Mouse (Mus musculus) retina, adult 2 months (tissue): ENCODE data around the gene Atl3.
A peak's percentile ranks its signal among the peaks of the same experiment; 100 is the strongest.

Experiments
- DNase-seq: peaks from one replicate; pipeline ENCODE4 v3.0.0-alpha.2; 2012; ENCODE audit warnings: low read depth, low spot score

The Atl3 gene

DNA sequence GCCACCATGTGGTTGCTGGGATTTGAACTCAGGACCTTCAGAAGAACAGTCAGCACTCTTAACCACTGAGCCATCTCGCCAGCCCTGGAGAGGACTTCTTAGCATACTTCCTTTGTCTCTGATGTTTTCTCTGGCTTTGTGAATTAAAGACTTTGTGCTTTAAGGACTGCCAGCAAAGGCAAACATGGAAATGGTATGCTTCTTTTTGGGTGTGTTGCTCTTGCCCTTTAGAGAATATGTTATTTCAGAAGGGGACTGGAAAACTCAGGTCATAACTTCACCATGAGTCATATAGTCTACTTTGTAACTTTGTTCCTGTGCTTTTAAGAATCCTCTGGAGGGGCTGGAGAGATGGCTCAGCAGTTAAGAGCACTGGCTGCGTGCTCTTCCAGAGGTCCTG, 5.0 kb downstream of the Atl3 start:
- DNase-seq: no peak

DNA sequence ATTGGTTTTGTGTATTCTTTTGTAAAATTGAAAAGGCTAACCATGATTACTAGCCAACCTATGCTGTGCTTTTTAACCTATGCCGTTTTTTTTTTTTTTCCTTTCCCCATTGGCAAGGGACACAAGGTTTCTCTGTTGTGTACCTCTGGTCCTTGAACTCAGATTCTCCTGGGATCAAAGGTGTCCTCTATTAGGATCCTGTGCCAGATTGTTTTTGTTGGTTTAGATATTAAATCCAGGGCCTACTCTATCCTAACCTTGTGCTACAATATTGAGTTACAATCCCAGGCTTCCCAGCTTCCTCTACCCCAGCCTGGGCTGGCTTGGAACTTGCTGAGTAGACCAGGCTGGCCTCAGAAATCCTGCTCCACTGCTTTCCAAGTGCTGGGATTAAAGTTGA, 6.9 kb downstream of the Atl3 start:
- no peak for DNase-seq

DNA sequence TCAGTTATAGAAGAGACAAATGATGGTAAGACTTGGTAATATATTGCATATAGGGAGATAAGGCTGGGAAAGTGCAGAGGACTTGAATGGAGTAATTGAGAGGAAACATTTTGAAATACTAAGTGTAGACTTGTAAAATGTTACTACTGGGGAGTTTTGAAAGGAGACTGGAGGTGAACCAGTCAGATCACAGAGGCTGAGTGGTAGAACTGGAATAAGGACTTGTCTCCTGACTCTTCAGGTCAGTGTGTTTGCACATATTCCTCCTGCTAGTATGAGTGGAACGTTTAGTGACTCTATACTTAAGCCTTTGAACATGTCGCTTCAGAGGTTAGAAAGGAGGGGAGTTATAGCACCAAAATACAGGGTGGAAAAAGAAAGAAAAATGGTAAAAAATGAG, 8.6 kb downstream of the Atl3 start:
- DNase-seq: no peak

DNA sequence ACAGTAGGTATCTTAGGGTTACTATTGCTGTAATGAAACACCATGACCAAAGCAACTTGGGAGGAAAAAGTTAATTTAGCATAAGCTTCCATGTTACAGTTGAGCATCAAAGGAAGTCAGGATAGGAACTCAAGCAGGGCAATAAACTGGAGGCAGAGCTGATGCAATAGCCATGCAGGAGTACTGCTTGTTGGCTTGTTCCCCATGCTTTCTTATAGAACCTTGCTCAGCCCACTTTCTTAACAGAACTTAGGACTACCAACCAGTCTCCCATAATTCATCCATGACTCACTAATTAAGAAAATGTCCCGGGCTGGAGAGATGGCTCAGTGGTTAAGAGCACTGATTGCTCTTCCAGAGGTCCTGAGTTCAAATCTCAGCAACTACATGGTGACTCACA, 12.5 kb downstream of the Atl3 start:
- DNase-seq: no peak

GRCm38 (mm10) chr19:7508026-7508425, 14.2 kb downstream of the Atl3 start:
- DNase-seq: no peak

DNA sequence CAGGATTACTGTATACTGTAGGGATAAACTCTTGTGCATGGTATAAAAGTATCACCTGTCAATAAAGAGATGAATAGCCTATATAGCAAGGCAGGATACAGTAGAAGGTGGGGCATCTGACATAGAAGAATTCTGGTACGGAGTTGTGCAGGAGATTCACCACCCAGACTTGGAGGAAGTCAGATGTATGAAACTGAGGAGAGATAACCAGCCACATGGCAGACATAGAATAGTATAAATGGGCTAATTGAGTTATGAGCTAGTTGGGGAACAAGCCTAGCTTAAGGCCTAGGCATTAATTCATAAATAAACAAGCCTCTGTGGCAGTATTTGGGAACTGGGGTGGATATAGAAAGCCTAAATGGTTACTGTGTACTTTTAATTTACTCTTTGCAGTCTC, 22.6 kb downstream of the Atl3 start:
- no peak for DNase-seq

DNA sequence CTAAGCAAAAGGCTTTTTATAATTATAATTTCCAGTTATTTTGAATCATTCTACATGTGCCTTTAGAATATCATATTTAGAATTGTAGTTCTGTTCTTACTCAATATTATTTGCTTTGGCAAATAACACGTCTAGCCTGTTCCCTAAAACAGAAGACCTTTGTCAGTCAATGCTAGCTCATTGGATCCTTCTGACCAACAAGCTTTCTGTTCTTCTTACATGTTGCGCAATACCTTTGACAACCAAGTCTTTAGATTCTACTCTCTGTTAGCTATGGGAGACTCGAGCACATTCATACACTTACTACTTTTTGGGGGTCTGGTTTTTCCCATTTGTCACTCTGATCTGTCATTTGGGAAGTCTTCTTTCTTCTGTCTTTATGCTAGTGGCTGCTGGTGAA, 27.8 kb downstream of the Atl3 start:
- DNase-seq: no peak

- DNase-seq: no peak
These were observed 29.0 kb downstream of the Atl3 start for GRCm38 (mm10) chr19:7522856-7523255.

GRCm38 (mm10) chr19:7523292-7523691, 29.5 kb downstream of the Atl3 start:
- no peak for DNase-seq

GRCm38 (mm10) chr19:7523781-7524180, 29.9 kb downstream of the Atl3 start:
- DNase-seq: no peak

GRCm38 (mm10) chr19:7524879-7525278, 31.0 kb downstream of the Atl3 start:
- DNase-seq: no peak

- DNase-seq: peak; percentile 23
These were observed 35.0 kb downstream of the Atl3 start for GRCm38 (mm10) chr19:7528639-7529428.

DNA sequence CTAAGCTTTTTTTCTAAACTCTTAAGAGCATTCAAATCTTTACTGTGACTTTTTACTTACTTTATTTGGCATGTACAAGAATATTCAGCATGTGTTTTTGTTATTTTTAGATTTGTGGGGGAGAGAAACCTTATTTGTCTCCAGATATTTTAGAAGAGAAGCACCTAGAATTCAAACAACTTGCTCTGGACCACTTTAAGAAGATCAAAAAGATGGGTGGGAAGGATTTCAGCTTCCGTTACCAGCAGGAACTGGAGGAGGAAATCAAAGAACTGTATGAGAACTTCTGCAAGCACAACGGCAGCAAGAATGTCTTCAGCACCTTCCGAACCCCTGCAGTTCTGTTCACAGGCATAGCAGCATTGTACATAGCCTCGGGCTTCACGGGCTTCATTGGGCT, 38.1 kb downstream of the Atl3 start:
- no peak for DNase-seq

DNA sequence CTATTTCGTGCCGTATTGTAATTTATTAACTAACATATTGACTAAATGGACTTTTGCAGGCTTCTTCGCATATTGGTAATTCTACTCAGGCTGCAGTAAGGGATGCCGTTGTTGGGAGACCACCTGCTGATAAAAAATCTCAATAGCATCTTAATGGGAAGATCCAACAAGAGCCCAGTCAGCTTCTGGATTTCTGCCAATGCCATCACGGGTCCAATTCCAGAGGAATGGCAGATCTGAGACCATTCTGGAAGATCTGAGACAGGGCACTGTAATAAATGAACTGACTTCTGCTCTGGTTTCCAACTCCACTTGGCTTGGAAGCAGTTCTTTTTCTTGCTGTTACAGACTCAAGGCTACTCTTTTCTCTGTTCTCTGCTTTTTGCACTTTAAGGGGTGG, 40.1 kb downstream of the Atl3 start:
- no peak for DNase-seq

- DNase-seq: no peak
These were observed 55.1 kb downstream of the Atl3 start for GRCm38 (mm10) chr19:7548924-7549323.

- DNase-seq: no peak
These were observed 57.9 kb downstream of the Atl3 start for GRCm38 (mm10) chr19:7551550-7552300.

GRCm38 (mm10) chr19:7552301-7552673, 58.4 kb downstream of the Atl3 start:
- no peak for DNase-seq

GRCm38 (mm10) chr19:7553441-7553840, 59.6 kb downstream of the Atl3 start:
- no peak for DNase-seq

DNA sequence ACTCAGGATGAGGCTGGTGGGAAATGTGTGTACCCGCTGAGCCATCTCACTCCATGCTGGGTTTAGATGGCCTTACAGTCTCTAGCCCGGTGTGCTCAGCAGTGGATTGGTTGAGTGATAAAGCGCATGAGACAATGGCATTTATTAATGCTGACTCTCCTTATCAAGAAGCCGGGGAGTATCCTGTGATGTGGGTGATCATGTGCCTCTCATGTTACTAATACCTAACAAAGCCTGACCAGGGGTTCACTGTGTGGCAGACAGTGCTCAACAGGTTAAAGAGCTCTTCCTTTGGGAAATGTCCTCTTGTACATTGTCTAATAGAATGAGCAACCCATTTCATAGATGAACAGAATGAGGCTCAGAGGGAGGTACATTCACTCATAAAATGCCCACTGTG, 61.0 kb downstream of the Atl3 start:
- DNase-seq: no peak

DNA sequence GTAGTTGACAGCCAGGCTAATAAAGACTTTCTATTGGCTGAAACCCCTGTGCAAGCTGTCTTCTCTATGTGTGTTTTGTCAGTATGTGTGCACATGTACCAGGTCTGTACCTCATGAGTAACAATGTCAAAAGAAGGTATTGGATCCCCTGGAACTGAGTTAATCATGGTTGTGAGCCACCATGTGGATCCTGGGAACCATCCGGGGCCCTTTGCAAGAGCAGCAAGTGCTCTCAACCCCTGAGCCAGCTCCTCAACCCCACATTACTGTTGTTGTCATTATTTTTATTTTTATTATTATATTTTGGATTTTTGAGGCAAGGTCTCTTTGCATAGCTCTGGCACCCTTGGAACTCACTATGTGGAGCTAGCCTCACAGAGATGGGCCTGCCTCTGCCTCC, 62.8 kb downstream of the Atl3 start:
- DNase-seq: no peak

GRCm38 (mm10) chr19:7557328-7557822, 63.5 kb downstream of the Atl3 start, which contains the start of gene Pla2g16:
Pla2g16 (plus strand) TSS chr19:7557459.
- DNase-seq: no peak

- no peak for DNase-seq
These were observed 64.0 kb downstream of the Atl3 start for GRCm38 (mm10) chr19:7557844-7558243.

- no peak for DNase-seq
These were observed 64.8 kb downstream of the Atl3 start for GRCm38 (mm10) chr19:7558675-7559074.
